Mouse (Mus musculus) heart, embryonic 11.5 days (tissue): ENCODE measurements around the gene Tram2. TPM values are rescaled to one million over a fixed set of nuclear protein-coding genes. Genes with fewer than 3 reads are reported as not detected.

Experiments
- ATAC-seq: fragments of 200-750 bp; cut with Nextera tagmentation; replicated peaks from 2 replicates; pipeline ENCODE4 v1.8.0; 2017; ENCODE audit warnings: moderate library complexity; ENCODE audit not compliant: insufficient number of reproducible peaks, low FRiP score, low TSS enrichment
- H3K27ac ChIP-seq: fragments of 300-500 bp; sonication (generic); 2 replicates; pipeline ENCODE4 v1.5.1; 2014; ENCODE audit warnings: mild to moderate bottlenecking, low read depth, low read length
- H3K27me3 ChIP-seq: fragments of 300-500 bp; sonication (generic); 2 replicates; pipeline ENCODE4 v1.6.1; 2014; ENCODE audit warnings: mild to moderate bottlenecking, low read length, mixed read lengths; ENCODE audit not compliant: control insufficient read depth, insufficient read depth
- H3K36me3 ChIP-seq: fragments of 300-500 bp; sonication (generic); 2 replicates; pipeline ENCODE4 v1.6.1; 2014; ENCODE audit warnings: mild to moderate bottlenecking, low read length, moderate library complexity, mixed read lengths; ENCODE audit not compliant: control insufficient read depth, insufficient read depth
- H3K4me1 ChIP-seq: fragments of 300-500 bp; sonication (generic); 2 replicates; pipeline ENCODE4 v1.6.1; 2014; ENCODE audit warnings: low read length; ENCODE audit not compliant: control insufficient read depth, insufficient read depth
- H3K4me2 ChIP-seq: fragments of 300-500 bp; sonication (generic); 2 replicates; pipeline ENCODE4 v1.6.1; 2014; ENCODE audit warnings: mild to moderate bottlenecking, moderate library complexity
- H3K4me3 ChIP-seq: fragments of 300-500 bp; sonication (generic); 2 replicates; pipeline ENCODE4 v1.5.1; 2014; ENCODE audit warnings: low read depth, low read length
- H3K9ac ChIP-seq: fragments of 300-500 bp; sonication (generic); 2 replicates; pipeline ENCODE4 v1.6.1; 2014; ENCODE audit warnings: mild to moderate bottlenecking, low read depth, low read length, moderate library complexity
- H3K9me3 ChIP-seq: fragments of 300-500 bp; sonication (generic); replicated peaks from 2 replicates; pipeline ENCODE4 v1.6.1; 2016; ENCODE audit warnings: low read length; ENCODE audit not compliant: control insufficient read depth
- WGBS: fragments of 180-500 bp; shearing (Covaris S2); extraction: QIAGEN DNeasy Blood & Tissue Kit; methylation state at CpG from one replicate; pipeline ENCODE4 v1.1.7; 2014; ENCODE audit not compliant: insufficient replicate concordance; 5-methylcytosine and 5-hydroxymethylcytosine counted together
- polyA plus RNA-seq: library from polyadenylated mRNA; unstranded; fragments of >200 nt; fragmentation: Nextera tagmentation; extraction: Ambion mirVana; gene quantifications from 2 replicates; pipeline ENCODE4 v1.2.1, GENCODE M21; 2014

Gene Tram2
- polyA plus RNA-seq, 1 experiment from 2014 or later = 7.1 TPM

GRCm38 (mm10) chr1:20951300-20951763 is 127.7 kb downstream of the Tram2 start, which contains the start of gene Efhc1:
TSS of gene Efhc1 (plus strand) at chr1:20951626.
- Histone ChIP-seq H3K27ac (0 out of 2 replicates have a peak within 1 kb of the TSS, but pooled peaks have one; percentile 50), H3K4me2 (peak within 1 kb of the TSS; percentile 84), H3K36me3 (no peaks in the 10 kb centered on the region), H3K27me3 (no peaks in the 10 kb centered on the region), H3K4me1 (peaks cover 3% of the 10 kb centered on the region; the same call in 1 of the 2 replicates), H3K4me3 (peak within 1 kb of the TSS; percentile 57), H3K9me3 (no peaks in the 10 kb centered on the region), H3K9ac (peak within 1 kb of the TSS; percentile 65)
- peak; percentile 94 for ATAC-seq
- under 1% methylated on average over 22 of the region's 23 CpGs for WGBS

Other genes with a start within 250 kb of the Tram2 start
- gene Paqr8, start 188.6 kb downstream of the Tram2 start, polyA plus RNA-seq = 3.0 and 4.8 TPM in 2 replicates
- 0.66 and 1.3 TPM in 2 replicates for gene Efhc1, start 127.6 kb downstream of the Tram2 start, polyA plus RNA-seq
- gene Tmem14a, start 139.3 kb upstream of the Tram2 start, polyA plus RNA-seq = 9.7 and 12.5 TPM in 2 replicates
- gene Gsta3, start 161.4 kb upstream of the Tram2 start, polyA plus RNA-seq = 0.47 and 0.58 TPM in 2 replicates